Mouse (Mus musculus): ENCODE results near the gene Dnm1.
"Not testable (repeated sequence)": the region's sequence is repeated elsewhere in the genome, so short reads cannot be mapped to it uniquely, and the experiment has no call there.

Gene Dnm1

GRCm38 (mm10) chr2:32312318-32312964 is 40.7 kb downstream of the Dnm1 start:
- DNase-seq (ENCODE audit: low spot score in 2 of 2): peak; percentile 76 to 84

GRCm38 (mm10) chr2:32311443-32312317 is 41.5 kb downstream of the Dnm1 start:
- peak in 1 of 2 experiments; percentile 38 for DNase-seq (ENCODE audit: low spot score in 2 of 2)

DNA sequence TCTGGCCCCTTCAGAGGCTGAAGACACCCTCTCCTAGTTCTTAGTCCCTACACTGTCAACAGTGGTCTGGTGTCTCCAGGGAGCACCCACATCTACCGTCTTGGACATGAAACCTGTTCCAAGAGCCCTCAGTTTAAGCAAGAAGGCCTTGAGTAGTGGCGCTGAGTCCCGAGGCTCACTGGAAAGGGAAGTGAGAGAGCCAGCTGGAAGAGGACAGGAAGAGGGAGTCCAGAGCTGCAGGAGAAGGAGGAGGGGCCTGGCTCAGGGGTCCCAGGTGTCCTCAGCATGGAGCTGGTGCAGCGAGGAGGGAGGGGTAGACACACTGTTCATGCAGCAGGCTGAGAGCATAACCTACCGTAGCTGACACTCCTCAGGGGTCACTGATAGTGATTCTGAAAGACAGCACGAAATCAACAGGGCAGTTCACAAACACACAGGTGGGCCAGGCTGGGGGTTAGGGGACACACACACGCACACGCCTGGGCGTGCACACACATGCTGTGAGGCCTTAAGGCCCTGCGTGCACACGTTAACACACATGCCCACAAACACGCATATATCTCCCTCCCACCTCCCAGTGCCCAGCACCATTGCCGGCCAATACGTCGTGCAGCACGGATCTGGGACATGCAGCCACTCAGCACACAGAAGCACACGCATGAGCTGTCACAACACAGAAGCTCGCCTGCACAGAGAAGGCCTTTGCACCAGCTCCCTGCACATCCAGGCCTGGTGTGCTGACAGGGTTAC is 42.9 kb downstream of the Dnm1 start:
- peak in 1 of 2 experiments; percentile 39 for DNase-seq (ENCODE audit: low spot score in 2 of 2)

DNA sequence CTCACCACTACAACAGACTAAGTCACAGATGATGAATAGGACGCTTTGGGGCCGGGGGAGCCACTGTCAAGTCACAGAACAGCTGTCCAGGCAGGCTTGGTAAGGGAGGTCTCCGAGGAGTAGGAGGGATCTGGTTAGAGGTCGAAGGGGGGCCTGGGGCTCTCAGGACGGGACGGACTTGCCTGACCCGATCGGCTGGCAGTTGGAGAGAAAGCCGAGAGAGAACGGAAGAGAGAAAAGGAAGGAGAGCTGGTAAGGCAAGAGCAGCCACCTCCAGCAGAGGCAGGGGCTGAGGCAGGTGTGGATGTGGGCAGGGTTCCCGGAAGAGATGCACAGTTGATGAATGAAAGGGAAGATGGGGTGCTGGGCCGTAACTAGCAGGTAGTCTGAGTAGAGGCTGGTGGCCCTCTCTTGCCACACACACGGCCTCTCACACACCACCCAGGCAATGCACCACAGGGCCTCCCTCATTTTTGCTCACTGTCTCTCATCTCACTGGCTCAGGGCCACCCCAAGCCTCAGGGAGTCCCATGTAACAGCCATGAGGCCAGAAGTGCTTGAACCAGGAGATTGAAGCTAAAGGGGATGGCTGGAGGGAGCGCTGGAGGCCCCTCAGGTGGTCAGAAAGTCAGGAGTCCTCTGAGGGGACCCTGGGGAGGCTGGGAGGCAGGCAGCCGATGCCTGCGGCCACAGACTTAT is 44.1 kb downstream of the Dnm1 start:
- DNase-seq (ENCODE audit: low spot score in 2 of 2): peak; percentile 22 to 45

DNA sequence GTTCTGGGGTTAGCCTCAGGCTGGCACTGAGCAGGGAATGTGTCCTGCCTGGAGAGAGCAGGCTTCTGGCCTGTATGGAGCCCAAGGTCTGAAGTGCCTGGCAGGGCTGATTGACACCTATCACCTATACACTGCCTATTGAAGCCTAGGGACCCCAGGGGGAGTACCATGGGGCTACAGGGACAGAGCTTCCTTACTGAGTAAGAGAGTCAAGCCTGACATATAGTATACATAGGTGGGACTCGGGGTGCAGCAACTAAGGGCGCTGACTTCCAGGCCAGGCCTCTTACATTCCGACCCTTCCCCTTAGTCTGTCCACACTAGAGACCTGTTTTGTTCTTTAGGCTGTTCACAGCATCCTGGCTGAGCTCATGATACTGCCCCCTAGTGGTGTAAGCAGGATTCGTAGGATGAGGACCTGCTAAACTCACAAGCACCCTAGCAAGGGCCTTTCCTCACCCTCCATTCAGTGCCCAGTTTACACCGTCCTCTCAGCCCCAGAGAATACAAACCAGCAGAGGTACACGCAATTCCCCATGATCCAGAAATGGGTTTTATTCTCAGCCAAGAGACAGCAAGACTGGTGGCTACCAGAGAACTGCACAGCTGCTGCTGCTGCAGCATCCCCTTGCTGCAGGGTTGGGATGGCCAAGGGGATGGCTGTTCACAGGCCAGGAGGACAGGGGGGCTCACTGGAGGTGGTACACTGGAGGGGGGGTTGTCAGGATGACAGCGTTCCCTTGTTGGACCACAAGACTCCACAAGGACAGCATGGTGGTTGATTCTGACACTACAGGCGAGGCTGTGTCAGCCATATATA is 45.0 kb downstream of the Dnm1 start:
- DNase-seq (ENCODE audit: low spot score in 2 of 2): peak; percentile 76

GRCm38 (mm10) chr2:32307247-32307798 is 45.8 kb downstream of the Dnm1 start:
- DNase-seq (ENCODE audit: low spot score in 2 of 2): peak in 1 of 2 experiments; percentile 36

- DNase-seq (ENCODE audit: low spot score in 2 of 2): peak; percentile 21 to 36
These were observed 47.0 kb downstream of the Dnm1 start for GRCm38 (mm10) chr2:32306176-32306575.

GRCm38 (mm10) chr2:32305668-32306067 is 47.5 kb downstream of the Dnm1 start:
- no peak for DNase-seq (ENCODE audit: low spot score in 2 of 2)

DNA sequence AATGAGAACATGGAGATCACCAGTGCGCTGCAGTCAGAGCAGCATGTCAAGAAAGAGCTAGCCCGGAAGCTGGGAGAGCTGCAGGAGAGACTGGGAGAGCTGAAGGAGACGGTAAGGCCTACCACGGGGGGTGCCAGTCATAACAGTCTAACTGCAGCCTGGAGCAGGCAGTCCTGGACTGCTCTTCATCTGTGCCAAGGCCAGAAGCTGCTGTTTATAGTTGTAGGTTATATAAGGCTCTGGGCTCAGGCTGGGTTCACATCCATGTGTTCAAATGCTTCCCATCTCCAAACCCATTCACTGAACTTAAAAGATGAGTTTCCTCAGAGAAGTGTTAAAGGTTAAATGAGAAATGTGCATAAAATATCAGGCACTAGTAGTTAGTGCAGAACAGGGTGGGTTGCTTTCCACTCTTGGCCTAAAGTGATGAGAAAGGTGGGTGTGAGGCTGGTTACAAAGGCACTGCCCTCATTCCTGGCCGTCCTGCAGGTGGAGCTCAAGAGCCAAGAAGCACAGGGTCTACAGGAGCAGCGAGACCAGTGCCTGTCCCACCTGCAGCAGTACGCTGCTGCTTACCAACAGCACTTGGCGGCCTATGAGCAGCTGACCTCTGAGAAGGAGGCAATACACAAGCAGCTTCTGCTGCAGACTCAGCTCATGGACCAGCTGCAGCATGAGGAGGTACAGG is 48.8 kb downstream of the Dnm1 start:
- DNase-seq (ENCODE audit: low spot score in 2 of 2): peak; percentile 59 to 69

- no peak for DNase-seq (ENCODE audit: low spot score in 2 of 2)
These were observed 50.2 kb downstream of the Dnm1 start for GRCm38 (mm10) chr2:32302952-32303351.

GRCm38 (mm10) chr2:32299469-32299868 is 53.7 kb downstream of the Dnm1 start:
- DNase-seq (ENCODE audit: low spot score in 2 of 2): peak in 1 of 2 experiments; percentile 30

- not testable (repeated sequence) for DNase-seq (ENCODE audit: low spot score in 2 of 2)
These were observed 57.3 kb downstream of the Dnm1 start for GRCm38 (mm10) chr2:32295842-32296241.

GRCm38 (mm10) chr2:32295285-32295684 is 57.9 kb downstream of the Dnm1 start:
- DNase-seq (ENCODE audit: low spot score in 2 of 2): no peak

DNA sequence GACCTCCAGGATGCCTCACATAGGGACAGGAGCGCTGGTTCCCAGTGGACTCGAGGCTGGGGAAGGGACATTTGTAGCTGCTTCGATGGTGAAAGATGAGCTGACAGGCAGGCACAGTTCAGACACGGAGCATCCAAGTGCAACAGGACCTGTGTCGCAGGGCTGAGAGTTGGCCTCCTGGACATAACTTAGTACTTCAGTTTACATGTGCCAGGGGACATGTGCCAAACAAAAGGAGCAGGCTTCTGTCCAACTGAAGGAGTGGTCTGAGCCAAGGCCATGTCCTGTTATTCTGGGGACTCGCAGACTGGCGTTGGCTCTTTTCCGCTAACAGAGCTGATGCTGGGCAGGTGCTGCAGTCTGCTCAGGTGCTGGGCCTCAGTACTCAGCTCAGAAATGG is 58.8 kb downstream of the Dnm1 start:
- DNase-seq (ENCODE audit: low spot score in 2 of 2): no peak

DNA sequence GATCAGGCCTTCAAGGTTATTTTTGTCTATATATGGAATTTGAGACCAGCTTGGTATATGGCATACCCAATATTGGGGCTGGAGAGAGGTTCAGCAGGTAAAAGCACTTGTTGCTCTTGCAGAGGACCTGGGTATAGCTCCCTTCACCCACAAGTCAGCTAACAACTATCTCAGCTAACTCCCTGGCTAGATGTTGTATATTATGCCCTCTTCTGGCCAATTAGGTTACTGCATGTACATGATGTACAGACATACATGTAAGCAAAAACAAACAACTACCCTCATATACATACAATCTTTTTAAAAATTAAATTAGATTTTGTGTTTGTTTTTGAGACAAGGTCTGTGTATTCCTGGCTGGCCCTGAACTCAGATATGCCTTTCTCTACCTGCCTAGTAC is 63.6 kb downstream of the Dnm1 start:
- DNase-seq (ENCODE audit: low spot score in 2 of 2): no peak

- DNase-seq (ENCODE audit: low spot score in 2 of 2): peak in 1 of 2 experiments; percentile 69
These were observed 64.7 kb downstream of the Dnm1 start for GRCm38 (mm10) chr2:32288371-32288931.

DNA sequence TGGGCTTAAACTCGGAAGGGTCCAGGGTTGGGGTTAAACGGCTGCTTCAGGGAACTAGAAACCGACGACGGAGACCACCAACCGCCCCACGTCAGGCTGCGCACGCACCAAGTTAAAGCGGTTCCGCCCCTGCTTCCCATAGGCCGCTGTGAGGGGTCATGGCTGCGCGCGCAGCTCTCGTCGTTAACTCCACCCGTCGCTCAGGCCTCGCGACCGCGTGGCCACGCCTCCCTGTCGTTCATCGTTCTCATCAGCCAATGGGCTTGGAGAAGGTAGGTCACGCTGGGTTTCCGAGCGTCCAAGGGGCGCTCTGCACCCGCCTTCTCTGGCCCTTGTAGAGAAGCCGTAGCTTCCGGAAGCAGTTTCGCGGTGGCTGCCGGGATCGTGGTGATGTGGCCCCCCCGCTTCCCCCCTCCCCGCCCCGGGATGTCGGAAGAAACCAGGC is 65.2 kb downstream of the Dnm1 start, which contains the start of gene Swi5:
Gene Swi5 (minus strand): TSS at position 153 of the 445 bp plus-strand sequence.
- DNase-seq (ENCODE audit: low spot score in 2 of 2): peak; percentile 100

DNA sequence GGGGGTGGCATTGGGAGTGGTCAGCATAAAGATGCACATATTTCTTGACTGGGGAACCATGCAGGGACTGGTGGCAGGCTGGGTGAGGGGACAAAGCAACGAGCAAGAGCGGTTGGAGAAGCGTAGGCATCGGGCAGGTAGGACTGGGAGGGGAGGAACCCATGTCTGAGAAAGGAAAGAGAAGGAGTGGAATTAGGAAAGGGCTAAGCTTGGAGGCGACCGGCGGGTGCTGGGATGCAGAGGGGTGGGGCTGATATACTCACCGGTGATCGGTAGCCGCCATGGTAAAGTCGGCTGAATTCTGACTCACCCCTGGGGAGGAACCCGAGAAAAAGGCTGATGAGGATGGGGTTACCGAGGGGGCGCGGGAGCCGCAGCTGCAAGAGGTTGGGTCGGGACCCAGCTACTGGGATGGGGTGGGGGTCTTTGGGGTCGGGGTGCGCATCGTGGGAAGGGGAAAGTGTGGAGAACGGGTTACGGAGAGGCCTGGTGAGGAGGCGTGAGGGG is 65.8 kb downstream of the Dnm1 start, which contains the start of gene Golga2:
Gene Golga2 (plus strand): TSS at position 51 of the 507 bp plus-strand sequence.
- DNase-seq (ENCODE audit: low spot score in 2 of 2): no peak

GRCm38 (mm10) chr2:32283986-32284385 is 69.2 kb downstream of the Dnm1 start:
- no peak for DNase-seq (ENCODE audit: low spot score in 2 of 2)
